Mouse (Mus musculus): ENCODE data around the gene Nxph3. TPM values are rescaled to one million over a fixed set of nuclear protein-coding genes. Genes with fewer than 3 reads are reported as not detected.
A peak's percentile ranks its signal among the peaks of the same experiment; 100 is the strongest.

Nxph3 gene
- polyA plus RNA-seq, 1 experiment: not detected

- TF ChIP-seq CTCF (IDR thresholded peaks at IDR 0.05; ENCODE audit: insufficient read depth, low read depth, low read length): no peak
- no peak for TF ChIP-seq POLR2A (IDR thresholded peaks at IDR 0.05; ENCODE audit: insufficient read depth, low read depth, low read length)
- Histone ChIP-seq H3K4me3 (ENCODE audit: insufficient read depth, low read depth, low read length) (no peak overlapping the region), H3K27ac (ENCODE audit: insufficient read depth, low read depth, low read length) (no peak overlapping the region), H3K4me1 (ENCODE audit: control insufficient read depth, insufficient read depth, low read length) (peaks cover 5% of the 10 kb centered on the region)
- WGBS: 83% methylated on average over 8 of the region's 8 CpGs
Observed at GRCm38 (mm10) chr11:95527307-95527706, 12.9 kb upstream of the Nxph3 start.

DNA sequence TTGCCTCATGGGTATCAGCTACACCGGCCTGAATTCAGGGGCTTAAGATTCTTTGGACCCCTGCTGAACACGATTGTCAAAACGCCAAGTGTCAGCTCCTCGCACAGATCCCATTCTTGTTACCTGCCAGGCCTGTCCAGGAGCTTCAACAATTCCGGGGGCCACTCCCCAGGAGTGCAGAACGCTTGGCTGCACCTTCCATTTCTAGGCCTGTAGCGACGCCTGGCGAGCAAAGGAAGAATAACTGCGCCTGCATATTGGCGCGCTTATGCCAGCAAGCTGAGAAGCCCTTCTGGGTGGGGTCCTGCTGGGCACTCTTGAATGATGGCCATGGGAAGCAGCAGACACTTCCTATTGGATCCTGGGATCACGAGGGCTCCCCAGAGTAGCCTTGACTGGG, 7.2 kb upstream of the Nxph3 start:
- H3K4me3 ChIP-seq (ENCODE audit: insufficient read depth, low read depth, low read length): no peak overlapping the region
- whole genome bisulfite sequencing: under 1% methylated on average over 13 of the region's 13 CpGs
- peaks cover 9% of the 10 kb centered on the region for H3K4me1 ChIP-seq (ENCODE audit: control insufficient read depth, insufficient read depth, low read length)
- TF ChIP-seq POLR2A (IDR thresholded peaks at IDR 0.05; ENCODE audit: insufficient read depth, low read depth, low read length) (no peak), CTCF (IDR thresholded peaks at IDR 0.05; ENCODE audit: insufficient read depth, low read depth, low read length) (peak; percentile 97)
- no peak overlapping the region for H3K27ac ChIP-seq (ENCODE audit: insufficient read depth, low read depth, low read length)

GRCm38 (mm10) chr11:95520456-95521072, 6.2 kb upstream of the Nxph3 start:
- TF ChIP-seq POLR2A (IDR thresholded peaks at IDR 0.05; ENCODE audit: insufficient read depth, low read depth, low read length) (no peak), CTCF (IDR thresholded peaks at IDR 0.05; ENCODE audit: insufficient read depth, low read depth, low read length) (peak; percentile 98)
- 2% methylated on average over 27 of the region's 27 CpGs for WGBS
- Histone ChIP-seq H3K27ac (ENCODE audit: insufficient read depth, low read depth, low read length) (no peak overlapping the region), H3K4me1 (ENCODE audit: control insufficient read depth, insufficient read depth, low read length) (peaks cover 9% of the 10 kb centered on the region), H3K4me3 (ENCODE audit: insufficient read depth, low read depth, low read length) (peak overlapping the region; percentile 33)

- Histone ChIP-seq H3K4me1 (ENCODE audit: control insufficient read depth, insufficient read depth, low read length) (peaks cover 6% of the 10 kb centered on the region), H3K4me3 (ENCODE audit: insufficient read depth, low read depth, low read length) (no peak overlapping the region), H3K27ac (ENCODE audit: insufficient read depth, low read depth, low read length) (no peak overlapping the region)
- TF ChIP-seq CTCF (IDR thresholded peaks at IDR 0.05; ENCODE audit: insufficient read depth, low read depth, low read length): no peak
- no peak for TF ChIP-seq POLR2A (IDR thresholded peaks at IDR 0.05; ENCODE audit: insufficient read depth, low read depth, low read length)
- WGBS: 69% methylated on average over 3 of the region's 3 CpGs
Observed at GRCm38 (mm10) chr11:95519996-95520395, 5.6 kb upstream of the Nxph3 start.

DNA sequence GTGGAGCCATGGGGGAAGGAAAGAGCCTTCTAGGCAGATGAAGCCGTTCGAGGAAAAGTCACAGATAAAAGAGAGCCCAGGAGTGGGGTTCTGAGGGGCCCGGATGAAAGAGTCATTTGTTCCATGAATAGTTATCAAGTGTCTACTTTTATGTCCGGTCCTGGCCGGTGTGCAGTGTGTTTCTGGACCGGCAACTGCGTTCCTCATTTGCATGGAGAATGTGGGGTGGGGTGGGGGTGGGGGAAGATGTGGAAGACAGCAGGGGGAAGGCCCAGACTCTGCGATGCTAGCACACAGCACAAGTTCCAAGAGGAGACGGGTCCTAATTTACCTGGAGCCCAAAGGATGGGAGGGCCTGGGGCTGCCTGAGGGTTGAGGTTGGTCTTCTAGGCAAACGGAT, 4.9 kb upstream of the Nxph3 start:
- Histone ChIP-seq H3K27ac (ENCODE audit: insufficient read depth, low read depth, low read length) (no peak overlapping the region), H3K4me1 (ENCODE audit: control insufficient read depth, insufficient read depth, low read length) (peaks cover 8% of the 10 kb centered on the region), H3K4me3 (ENCODE audit: insufficient read depth, low read depth, low read length) (no peak overlapping the region)
- 79% methylated on average over 10 of the region's 10 CpGs for WGBS
- TF ChIP-seq CTCF (IDR thresholded peaks at IDR 0.05; ENCODE audit: insufficient read depth, low read depth, low read length): no peak
- no peak for TF ChIP-seq POLR2A (IDR thresholded peaks at IDR 0.05; ENCODE audit: insufficient read depth, low read depth, low read length)

- H3K4me1 ChIP-seq (ENCODE audit: control insufficient read depth, insufficient read depth, low read length): peaks cover 19% of the 10 kb centered on the region
- no peak overlapping the region for H3K27ac ChIP-seq (ENCODE audit: insufficient read depth, low read depth, low read length)
- H3K4me3 ChIP-seq (ENCODE audit: insufficient read depth, low read depth, low read length): no peak overlapping the region
- WGBS: 79% methylated on average over 6 of the region's 6 CpGs
- TF ChIP-seq CTCF (IDR thresholded peaks at IDR 0.05; ENCODE audit: insufficient read depth, low read depth, low read length) (no peak), POLR2A (IDR thresholded peaks at IDR 0.05; ENCODE audit: insufficient read depth, low read depth, low read length) (no peak)
Observed at GRCm38 (mm10) chr11:95517162-95517561, 2.8 kb upstream of the Nxph3 start.

GRCm38 (mm10) chr11:95516491-95516911, 2.1 kb upstream of the Nxph3 start:
- WGBS: 25% methylated on average over 5 of the region's 5 CpGs
- H3K27ac ChIP-seq (ENCODE audit: insufficient read depth, low read depth, low read length): no peak overlapping the region

DNA sequence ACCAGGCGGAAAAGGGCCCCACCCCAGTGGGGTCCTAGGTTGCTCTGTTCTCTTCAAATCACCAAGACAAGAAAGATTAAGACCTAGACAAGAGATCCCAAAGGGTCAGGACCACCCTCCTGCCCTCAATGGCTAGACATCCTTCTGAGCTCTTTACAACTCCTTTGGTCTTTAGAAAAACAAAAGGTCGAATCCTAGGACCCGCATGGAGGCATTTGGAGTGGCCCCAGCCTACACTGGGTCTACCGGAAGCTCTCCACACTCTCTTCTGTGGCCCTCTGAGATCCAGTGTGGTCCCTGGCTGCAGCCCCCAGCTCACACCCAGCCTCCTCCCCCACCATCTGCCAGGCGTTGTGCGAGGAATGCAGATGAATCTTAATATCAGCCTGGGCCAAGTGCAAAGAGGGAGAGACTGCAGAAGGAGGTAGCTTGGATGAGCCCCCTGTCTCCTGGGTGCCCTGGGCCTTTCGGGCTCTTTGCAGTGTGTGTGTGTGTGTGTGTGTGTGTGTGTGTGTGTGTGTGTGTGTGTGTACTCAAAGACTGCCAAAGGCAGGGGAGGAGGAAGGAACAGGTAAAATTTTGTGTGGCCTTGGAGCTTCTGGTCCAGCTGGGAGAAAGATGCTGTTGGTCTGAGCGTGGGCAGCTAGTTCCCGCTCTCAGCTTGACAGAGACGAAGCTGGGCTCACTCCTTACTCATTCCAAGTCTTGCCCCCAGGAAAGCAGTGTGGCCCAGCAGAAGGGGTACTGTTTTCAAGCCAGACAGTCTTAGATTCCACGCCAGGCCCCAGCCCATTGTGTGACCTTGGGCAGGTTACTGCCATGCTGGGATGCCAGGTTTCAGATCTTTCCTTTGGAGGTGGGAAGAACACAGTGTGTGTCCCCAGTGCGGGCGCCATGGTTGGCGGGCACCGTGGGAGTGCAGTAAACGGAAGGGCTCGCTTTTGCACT, 1.3 kb upstream of the Nxph3 start:
- TF ChIP-seq CTCF (IDR thresholded peaks at IDR 0.05; ENCODE audit: insufficient read depth, low read depth, low read length): no peak
- no peak for TF ChIP-seq POLR2A (IDR thresholded peaks at IDR 0.05; ENCODE audit: insufficient read depth, low read depth, low read length)
- WGBS: 72% methylated on average over 17 of the region's 17 CpGs
- Histone ChIP-seq H3K27ac (ENCODE audit: insufficient read depth, low read depth, low read length) (no peak overlapping the region), H3K4me1 (ENCODE audit: control insufficient read depth, insufficient read depth, low read length) (peaks cover 15% of the 10 kb centered on the region), H3K4me3 (ENCODE audit: insufficient read depth, low read depth, low read length) (no peak overlapping the region)

More at GRCm38 (mm10) chr11:95516491-95516911, 2.1 kb upstream of the Nxph3 start:
- H3K4me1 ChIP-seq (ENCODE audit: control insufficient read depth, insufficient read depth, low read length): peaks cover 18% of the 10 kb centered on the region
- H3K4me3 ChIP-seq (ENCODE audit: insufficient read depth, low read depth, low read length): no peak overlapping the region
- TF ChIP-seq POLR2A (IDR thresholded peaks at IDR 0.05; ENCODE audit: insufficient read depth, low read depth, low read length) (no peak), CTCF (IDR thresholded peaks at IDR 0.05; ENCODE audit: insufficient read depth, low read depth, low read length) (no peak)
